Mouse (Mus musculus) CD4-positive, CD25-positive, alpha-beta regulatory T cell, adult 4 months (primary cell): Measurements from ENCODE around the gene Scgb2b17. TPM values are rescaled to one million over a fixed set of nuclear protein-coding genes. Genes with fewer than 3 reads are reported as not detected.
"Not testable (repeated sequence)": the region's sequence is repeated elsewhere in the genome, so short reads cannot be mapped to it uniquely, and the experiment has no call there.

ENCODE experiments used
- ATAC-seq: one replicate; pipeline ENCODE4 v1.8.0; 2017
- polyA plus RNA-seq, 2 experiments: library from polyadenylated mRNA; unstranded; fragments of 100-300 nt; shearing (Covaris generic); gene quantifications; one replicate each; pipeline ENCODE4 v1.2.1; 2017

The Scgb2b17 gene
- not detected for polyA plus RNA-seq

DNA sequence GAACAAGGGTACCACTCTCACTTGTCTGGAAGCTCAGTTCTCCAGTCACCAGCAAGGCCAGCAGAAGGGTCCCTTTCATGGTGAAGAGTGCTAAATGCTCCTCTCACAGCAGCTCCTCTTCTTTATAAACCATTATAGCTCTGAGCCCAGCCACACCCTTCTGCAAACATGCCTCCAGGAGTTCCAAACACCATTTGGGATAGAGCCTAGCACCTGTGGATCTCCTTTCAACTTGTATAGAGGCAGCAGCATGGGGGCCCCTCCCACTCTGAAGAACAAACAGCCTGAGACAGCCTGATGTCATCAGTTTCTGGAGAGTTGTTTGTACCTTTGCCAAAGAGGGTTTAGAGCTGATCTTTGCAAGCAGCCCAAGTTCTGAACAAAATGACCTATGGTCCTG lies at the start of gene Scgb2b17:
Gene Scgb2b17 (minus strand): TSS at position 101 of the 400 bp plus-strand sequence.
- ATAC-seq = not testable (repeated sequence)

GRCm38 (mm10) chr7:33063149-33063548 lies 6.8 kb upstream of the Scgb2b17 start, which contains the start of gene Scgb1b17:
Gene Scgb1b17 (plus strand): TSS chr7:33063449.
- not testable (repeated sequence) for ATAC-seq

Other genes with a start within 250 kb of the Scgb2b17 start
- not detected for gene Scgb2b15, start 226.9 kb downstream of the Scgb2b17 start, polyA plus RNA-seq
- gene Scgb1b15, start 220.0 kb downstream of the Scgb2b17 start, polyA plus RNA-seq = not detected
- not detected for gene Scgb1b17, start 6.9 kb upstream of the Scgb2b17 start, polyA plus RNA-seq
- not detected for gene Scgb2b18, start 117.3 kb upstream of the Scgb2b17 start, polyA plus RNA-seq
- not detected for gene Scgb1b18, start 129.0 kb upstream of the Scgb2b17 start, polyA plus RNA-seq
- gene Scgb2b19, start 223.8 kb upstream of the Scgb2b17 start, polyA plus RNA-seq = not detected
- gene Scgb1b19, start 230.7 kb upstream of the Scgb2b17 start, polyA plus RNA-seq = not detected